Mouse (Mus musculus) T-helper 2 cell (primary cell): ENCODE data around the gene Gm21788.
"Not testable (repeated sequence)": the region's sequence is repeated elsewhere in the genome, so short reads cannot be mapped to it uniquely, and the experiment has no call there.

Source experiments
- in situ Hi-C: fragments of 300-600 bp; cut with MboI, MseI; formaldehyde crosslinking; loops from one replicate; pipeline ENCODE4 v1.15.1; 2025; ENCODE audit warnings: high pct_unique_total_duplicates

Gene Gm21788

DNA sequence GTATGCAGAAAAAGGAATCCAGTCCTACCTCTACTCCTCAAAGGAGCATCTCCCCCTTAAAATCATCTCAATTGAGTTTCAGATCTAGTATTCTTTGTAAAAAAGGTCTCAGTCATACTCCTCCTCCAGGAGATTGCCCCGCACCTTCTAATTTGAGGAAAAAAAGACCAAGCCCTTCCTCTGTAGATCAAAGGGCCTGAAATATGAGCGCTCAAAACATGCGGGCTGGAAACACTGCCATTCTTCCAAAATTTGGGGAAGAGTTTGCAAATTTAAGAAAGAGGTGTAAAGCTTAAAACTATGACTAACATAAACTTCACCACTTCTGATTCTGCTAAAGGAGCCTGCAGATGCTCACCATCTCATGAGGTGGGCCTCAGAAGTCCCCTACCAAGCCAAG is at the start of gene Gm21788:
Gm21788 (plus strand) TSS at position 301 of the 400 bp plus-strand sequence.
- in situ Hi-C loops: not testable (repeated sequence)
